Mouse (Mus musculus): ENCODE data around the gene Rgs8.

DNA sequence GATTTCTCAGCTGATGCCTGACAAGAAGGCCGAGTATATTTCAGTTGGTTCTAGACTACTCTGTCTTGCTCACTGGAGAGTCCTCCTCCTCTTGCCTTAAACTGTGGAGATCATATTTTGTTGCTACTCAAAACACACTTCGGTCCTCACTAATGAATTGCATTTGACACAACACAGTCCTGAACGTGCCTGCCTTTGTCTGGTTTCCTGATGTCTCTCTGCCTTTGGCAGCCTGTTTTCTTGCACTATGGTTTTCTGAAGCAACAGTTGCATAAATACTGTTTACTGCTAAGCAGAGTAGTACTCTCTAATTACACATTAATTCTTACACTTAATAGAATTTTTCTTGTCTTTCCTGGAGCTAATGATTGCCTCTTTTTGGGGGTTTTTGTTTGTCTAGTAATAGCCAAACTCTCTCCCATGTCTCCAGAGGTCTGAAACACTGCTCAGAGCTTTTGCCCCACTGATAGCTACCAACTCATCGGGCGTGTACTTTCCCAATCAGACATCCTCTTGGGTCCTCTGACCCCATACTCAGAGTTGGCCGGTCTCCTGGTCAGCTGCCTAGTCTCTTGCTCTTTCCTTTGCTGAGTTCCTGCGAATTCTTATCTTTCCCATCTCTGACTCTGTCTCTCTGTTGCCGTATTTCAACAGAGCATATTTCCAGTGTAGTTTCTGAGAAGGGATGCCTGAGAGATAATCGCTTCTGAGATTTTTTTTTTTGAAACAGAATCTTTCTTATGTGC is 68.9 kb downstream of the Rgs8 start:
- no peak for TF ChIP-seq CTCF (IDR thresholded peaks at IDR 0.05; ENCODE audit: low read depth, low read length)
- TF ChIP-seq POLR2A (IDR thresholded peaks at IDR 0.05; ENCODE audit: borderline replicate concordance, low read depth, low read length), result no peak
